Mouse (Mus musculus): ENCODE data around the gene Egln2. TPM values are rescaled to one million over a fixed set of nuclear protein-coding genes. Genes with fewer than 3 reads are reported as not detected.

Gene Egln2
- polyA plus RNA-seq, 1 experiment = 5.2 TPM

DNA sequence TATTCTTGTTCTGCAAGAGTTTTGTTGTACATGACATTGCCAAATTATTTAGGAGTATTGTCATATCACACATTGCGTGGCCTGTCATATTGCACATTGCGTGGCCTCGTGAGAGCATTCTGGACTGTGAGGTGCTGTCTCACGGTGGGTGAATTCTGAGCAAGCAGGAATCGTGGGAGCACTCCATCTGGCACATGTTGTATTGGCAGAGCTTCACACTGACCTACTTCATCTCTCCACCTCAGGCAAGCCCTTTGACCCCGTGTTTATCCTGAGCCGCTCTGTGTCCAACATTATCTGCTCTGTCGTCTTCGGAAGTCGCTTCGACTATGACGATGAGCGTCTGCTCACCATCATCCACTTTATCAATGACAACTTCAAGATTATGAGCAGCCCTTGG, 37.7 kb downstream of the Egln2 start:
- no peaks in the 10 kb centered on the region; the same call in 1 of the 2 replicates for H3K4me1 ChIP-seq (ENCODE audit: control insufficient read depth)
- TF ChIP-seq TAL1 (IDR thresholded peaks at IDR 0.05; ENCODE audit: low read length) (no peak), GATA1 (IDR thresholded peaks at IDR 0.05; ENCODE audit: low read length) (no peak)

DNA sequence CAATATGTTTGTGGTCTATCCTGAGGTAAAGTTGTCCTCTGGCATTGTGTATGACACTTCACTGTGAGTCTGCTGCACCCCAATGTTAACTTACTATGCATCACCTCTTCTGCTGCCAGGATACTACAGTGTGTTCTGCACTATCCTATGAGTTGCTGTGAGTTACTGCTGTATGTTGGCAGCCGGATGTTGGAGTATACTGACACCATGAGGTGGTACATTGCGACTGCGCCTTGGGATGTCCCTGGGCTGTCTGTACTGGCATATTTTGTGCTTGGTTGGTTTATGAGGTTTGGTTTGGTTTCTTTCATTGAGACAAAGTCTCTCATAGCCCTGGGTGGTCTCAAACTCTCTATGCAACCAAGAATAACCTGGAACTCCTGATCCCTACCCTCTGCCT, 38.4 kb downstream of the Egln2 start:
- peaks cover 2% of the 10 kb centered on the region; the same call in 1 of the 2 replicates for H3K9me3 ChIP-seq (ENCODE audit: control insufficient read depth, low read length)
- H3K4me1 ChIP-seq (ENCODE audit: control insufficient read depth) = no peaks in the 10 kb centered on the region; the same call in 1 of the 2 replicates
- no peaks in the 10 kb centered on the region for H3K27me3 ChIP-seq (ENCODE audit: control insufficient read depth)
- no peaks in the 10 kb centered on the region for H3K36me3 ChIP-seq (ENCODE audit: control insufficient read depth)
- TF ChIP-seq GATA1 (IDR thresholded peaks at IDR 0.05; ENCODE audit: low read length) (no peak), TAL1 (IDR thresholded peaks at IDR 0.05; ENCODE audit: low read length) (no peak)
- no peak overlapping the region for H3K4me3 ChIP-seq (replicated peaks)

More for the DNA sequence above, 37.7 kb downstream of the Egln2 start:
- Histone ChIP-seq H3K9me3 (ENCODE audit: control insufficient read depth, low read length) (peaks cover 2% of the 10 kb centered on the region; the same call in 1 of the 2 replicates), H3K4me3 (replicated peaks) (no peak overlapping the region), H3K36me3 (ENCODE audit: control insufficient read depth) (no peaks in the 10 kb centered on the region), H3K27me3 (ENCODE audit: control insufficient read depth) (no peaks in the 10 kb centered on the region)

DNA sequence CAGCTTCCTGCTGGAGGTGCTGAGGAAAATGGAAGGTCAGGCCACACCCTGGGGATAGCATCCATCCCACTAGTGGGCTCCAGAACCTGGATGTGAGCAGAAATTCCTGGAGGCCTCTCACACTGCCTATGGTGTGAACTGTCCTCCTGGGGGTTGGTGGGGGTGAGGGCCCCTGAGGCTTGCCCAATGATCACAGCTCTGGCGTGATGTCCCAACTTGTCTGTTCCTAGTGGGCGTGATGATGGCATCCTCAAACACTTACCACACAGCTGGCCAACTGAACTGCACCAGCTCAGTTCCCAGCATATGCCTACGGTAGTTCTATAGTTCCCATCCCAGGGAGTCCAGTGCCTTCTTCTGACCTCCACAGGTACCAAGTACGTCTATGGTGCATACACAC, 41.6 kb downstream of the Egln2 start:
- Histone ChIP-seq H3K36me3 (ENCODE audit: control insufficient read depth) (no peaks in the 10 kb centered on the region), H3K9me3 (ENCODE audit: control insufficient read depth, low read length) (no peaks in the 10 kb centered on the region), H3K4me1 (ENCODE audit: control insufficient read depth) (no peaks in the 10 kb centered on the region), H3K27me3 (ENCODE audit: control insufficient read depth) (no peaks in the 10 kb centered on the region), H3K4me3 (replicated peaks) (no peak overlapping the region)
- TF ChIP-seq GATA1 (IDR thresholded peaks at IDR 0.05; ENCODE audit: low read length) = no peak
- no peak for TF ChIP-seq TAL1 (IDR thresholded peaks at IDR 0.05; ENCODE audit: low read length)

DNA sequence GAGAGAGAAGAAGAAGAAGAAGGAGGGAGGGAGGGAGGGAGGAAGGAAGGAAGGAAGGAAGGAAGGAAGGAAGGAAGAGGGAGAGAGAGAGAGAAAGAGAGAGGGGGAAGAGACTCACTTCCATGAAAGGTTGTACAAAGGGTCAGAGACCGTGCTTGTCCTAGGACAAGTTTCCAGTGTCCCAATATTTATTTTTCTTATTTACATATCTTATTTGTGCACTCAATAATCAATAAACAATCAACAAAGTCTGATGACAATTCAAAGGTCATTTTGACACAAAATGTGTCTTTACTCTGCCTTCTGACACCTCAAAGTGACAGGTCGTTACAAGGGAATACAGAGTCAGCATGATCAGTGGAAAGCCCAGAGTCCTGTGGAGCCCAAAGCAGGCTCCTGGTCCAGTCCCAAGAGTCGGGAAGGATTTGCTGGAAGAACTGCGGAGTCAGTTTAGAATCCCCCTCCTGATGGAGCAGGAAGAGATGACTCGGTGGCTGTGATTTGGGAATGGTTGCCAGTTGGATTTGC, 42.2 kb downstream of the Egln2 start:
- Histone ChIP-seq H3K4me3 (replicated peaks) (no peak overlapping the region), H3K36me3 (ENCODE audit: control insufficient read depth) (no peaks in the 10 kb centered on the region), H3K4me1 (ENCODE audit: control insufficient read depth) (no peaks in the 10 kb centered on the region), H3K27me3 (ENCODE audit: control insufficient read depth) (no peaks in the 10 kb centered on the region), H3K9me3 (ENCODE audit: control insufficient read depth, low read length) (no peaks in the 10 kb centered on the region)
- TF ChIP-seq GATA1 (IDR thresholded peaks at IDR 0.05; ENCODE audit: low read length) = no peak
- TF ChIP-seq TAL1 (IDR thresholded peaks at IDR 0.05; ENCODE audit: low read length) = no peak

DNA sequence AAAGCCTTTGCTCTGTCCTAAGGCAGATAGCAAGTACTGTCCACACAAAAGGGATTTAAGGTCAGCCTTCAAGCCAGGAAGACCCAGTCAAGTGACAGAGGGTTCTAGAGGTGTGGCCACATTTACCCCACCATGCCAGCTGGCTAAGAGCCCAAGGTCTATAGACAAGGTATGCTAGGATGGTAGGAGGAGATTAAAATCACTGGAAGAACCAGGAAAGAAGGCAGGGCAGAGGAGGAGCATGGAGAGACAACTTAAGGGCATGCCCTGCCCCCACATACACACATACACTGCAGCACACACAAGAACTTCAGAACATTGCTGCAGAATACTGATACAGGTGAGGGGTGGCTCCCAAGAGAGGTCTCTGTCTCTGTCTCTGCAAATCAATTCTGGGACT, 46.9 kb downstream of the Egln2 start, which contains the start of gene Cyp2f2:
Gene Cyp2f2, plus strand, starts transcription at position 234 of the 400 bp plus-strand sequence.
- no peaks in the 10 kb centered on the region for H3K9me3 ChIP-seq (ENCODE audit: control insufficient read depth, low read length)
- no peak within 1 kb of the TSS for H3K4me3 ChIP-seq (replicated peaks)
- no peaks in the 10 kb centered on the region for H3K27me3 ChIP-seq (ENCODE audit: control insufficient read depth)
- H3K4me1 ChIP-seq (ENCODE audit: control insufficient read depth) = no peaks in the 10 kb centered on the region
- no peaks in the 10 kb centered on the region for H3K36me3 ChIP-seq (ENCODE audit: control insufficient read depth)
- TF ChIP-seq GATA1 (IDR thresholded peaks at IDR 0.05; ENCODE audit: low read length) (no peak), TAL1 (IDR thresholded peaks at IDR 0.05; ENCODE audit: low read length) (no peak)

DNA sequence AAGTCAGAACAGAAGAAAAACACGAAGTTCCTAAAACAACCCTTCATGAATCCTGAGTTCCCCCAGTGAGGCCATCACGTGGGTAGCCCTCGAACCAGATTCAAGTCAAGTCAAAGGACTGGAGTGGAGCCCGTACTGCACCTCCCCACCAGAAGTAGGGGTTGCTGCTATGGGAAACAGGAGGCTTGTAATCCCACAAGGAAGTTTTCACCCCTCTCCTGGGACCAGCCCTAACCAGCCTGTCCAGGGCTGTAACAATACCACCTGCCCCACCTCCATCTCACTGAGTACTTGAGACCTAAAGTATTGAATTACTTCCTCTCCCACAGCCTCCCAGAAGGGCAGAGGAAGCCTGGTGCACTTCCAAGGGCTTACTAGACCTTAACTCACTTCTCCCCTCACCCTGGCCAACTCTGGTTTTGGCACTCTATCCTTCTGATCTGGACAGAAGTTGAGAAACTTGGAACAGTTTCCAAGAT, 48.5 kb downstream of the Egln2 start:
- H3K4me3 ChIP-seq (replicated peaks) = no peak overlapping the region
- no peaks in the 10 kb centered on the region for H3K4me1 ChIP-seq (ENCODE audit: control insufficient read depth)
- H3K9me3 ChIP-seq (ENCODE audit: control insufficient read depth, low read length) = no peaks in the 10 kb centered on the region
- no peak for TF ChIP-seq GATA1 (IDR thresholded peaks at IDR 0.05; ENCODE audit: low read length)
- no peak for TF ChIP-seq TAL1 (IDR thresholded peaks at IDR 0.05; ENCODE audit: low read length)
- no peaks in the 10 kb centered on the region for H3K27me3 ChIP-seq (ENCODE audit: control insufficient read depth)
- no peaks in the 10 kb centered on the region for H3K36me3 ChIP-seq (ENCODE audit: control insufficient read depth)

DNA sequence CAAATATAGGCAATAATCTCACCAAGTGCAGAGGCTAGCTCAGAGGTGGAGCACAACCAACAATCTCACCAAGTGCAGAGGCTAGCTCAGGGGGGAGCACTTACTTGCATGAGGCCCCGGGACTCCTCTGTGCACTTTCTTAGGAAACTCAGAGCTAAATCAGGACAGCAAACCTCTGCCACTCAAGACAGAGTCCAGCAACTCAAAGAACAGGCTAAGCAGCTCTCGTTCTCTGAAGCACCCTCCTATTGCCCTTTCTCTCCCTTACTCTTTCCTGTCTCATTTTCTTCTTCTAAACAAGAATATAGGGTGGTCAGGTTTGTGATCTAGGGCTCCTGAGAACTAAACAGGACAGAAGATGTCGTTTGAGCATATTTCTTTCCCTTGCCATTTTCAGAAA, 54.6 kb downstream of the Egln2 start:
- Histone ChIP-seq H3K4me1 (ENCODE audit: control insufficient read depth) (no peaks in the 10 kb centered on the region), H3K9me3 (ENCODE audit: control insufficient read depth, low read length) (peaks cover 4% of the 10 kb centered on the region)
- TF ChIP-seq GATA1 (IDR thresholded peaks at IDR 0.05; ENCODE audit: low read length) = no peak
- TF ChIP-seq TAL1 (IDR thresholded peaks at IDR 0.05; ENCODE audit: low read length) = no peak

DNA sequence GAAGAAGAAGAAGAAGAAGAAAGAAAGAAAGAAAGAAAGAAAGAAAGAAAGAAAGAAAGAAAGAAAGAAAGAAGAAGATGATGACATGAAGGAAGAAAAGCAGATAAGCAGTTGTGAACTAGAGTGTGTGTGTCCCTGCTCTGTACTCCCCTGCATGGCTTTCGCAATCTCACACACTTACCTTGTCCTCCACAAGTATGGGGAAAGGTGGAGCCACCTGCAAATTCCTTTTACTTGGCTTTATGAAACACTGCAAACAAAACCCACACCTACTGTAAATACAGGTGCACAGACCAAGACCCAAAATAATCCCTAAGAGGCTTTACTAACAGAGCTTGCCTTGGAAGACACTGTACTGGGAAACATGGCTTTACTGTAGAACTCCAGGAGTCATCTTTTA, 55.6 kb downstream of the Egln2 start:
- TF ChIP-seq GATA1 (IDR thresholded peaks at IDR 0.05; ENCODE audit: low read length) = no peak
- TF ChIP-seq TAL1 (IDR thresholded peaks at IDR 0.05; ENCODE audit: low read length) = no peak
- Histone ChIP-seq H3K4me1 (ENCODE audit: control insufficient read depth) (no peaks in the 10 kb centered on the region), H3K4me3 (replicated peaks) (no peak overlapping the region)

More for the DNA sequence above, 54.6 kb downstream of the Egln2 start:
- Histone ChIP-seq H3K27me3 (ENCODE audit: control insufficient read depth) (no peaks in the 10 kb centered on the region), H3K4me3 (replicated peaks) (no peak overlapping the region), H3K36me3 (ENCODE audit: control insufficient read depth) (no peaks in the 10 kb centered on the region)

DNA sequence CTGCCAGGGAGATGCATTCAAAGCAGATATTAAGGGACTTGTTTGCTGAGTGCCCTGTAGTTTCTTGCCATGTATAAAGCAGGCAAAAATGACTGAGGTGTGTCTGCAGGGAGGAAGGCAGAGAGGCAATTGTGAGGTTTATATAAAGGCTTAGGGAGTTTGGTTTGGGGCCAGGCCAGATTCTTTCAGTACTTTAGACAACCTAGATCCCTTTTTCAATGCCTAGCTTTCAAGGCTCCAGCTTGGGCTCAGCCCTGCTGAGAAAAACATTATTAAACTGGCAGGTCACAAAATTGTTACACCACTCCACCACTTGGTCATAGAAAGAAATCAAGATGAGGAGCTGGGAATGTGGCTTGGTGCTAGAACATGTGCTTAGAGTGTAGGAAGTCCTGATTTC, 56.3 kb downstream of the Egln2 start:
- H3K27me3 ChIP-seq (ENCODE audit: control insufficient read depth) = no peaks in the 10 kb centered on the region
- no peaks in the 10 kb centered on the region for H3K4me1 ChIP-seq (ENCODE audit: control insufficient read depth)
- H3K36me3 ChIP-seq (ENCODE audit: control insufficient read depth) = no peaks in the 10 kb centered on the region
- peaks cover 4% of the 10 kb centered on the region for H3K9me3 ChIP-seq (ENCODE audit: control insufficient read depth, low read length)
- H3K4me3 ChIP-seq (replicated peaks) = no peak overlapping the region
- TF ChIP-seq GATA1 (IDR thresholded peaks at IDR 0.05; ENCODE audit: low read length) = no peak
- TF ChIP-seq TAL1 (IDR thresholded peaks at IDR 0.05; ENCODE audit: low read length) = no peak

More for the DNA sequence above, 55.6 kb downstream of the Egln2 start:
- Histone ChIP-seq H3K27me3 (ENCODE audit: control insufficient read depth) (no peaks in the 10 kb centered on the region), H3K36me3 (ENCODE audit: control insufficient read depth) (no peaks in the 10 kb centered on the region), H3K9me3 (ENCODE audit: control insufficient read depth, low read length) (peaks cover 4% of the 10 kb centered on the region)

Other genes with a start within 250 kb of the Egln2 start
- 0.02 TPM in 1 of 2 replicates, not detected in the other for gene Cyp2a22, start 227.4 kb downstream of the Egln2 start, polyA plus RNA-seq (2012)
- not detected in 2 replicates for gene Cyp2a12, start 137.7 kb downstream of the Egln2 start, polyA plus RNA-seq (2012)
- not detected in 2 replicates for gene Cyp2f2, start 46.9 kb downstream of the Egln2 start, polyA plus RNA-seq (2012)
- gene Cyp2t4, start 13.1 kb downstream of the Egln2 start, polyA plus RNA-seq (2012) = not detected in 2 replicates
- 12.0 and 13.5 TPM in 2 replicates for gene Rab4b, start 12.1 kb upstream of the Egln2 start, polyA plus RNA-seq (2012)
- 0.07 TPM in 1 of 2 replicates, not detected in the other for gene Gm21983, start 14.3 kb upstream of the Egln2 start, polyA plus RNA-seq (2012)
- not detected in 2 replicates for gene Mia, start 14.4 kb upstream of the Egln2 start, polyA plus RNA-seq (2012)
- 0.16 and 0.19 TPM in 2 replicates for gene BC024978, start 29.0 kb upstream of the Egln2 start, polyA plus RNA-seq (2012)
- 33.0 and 34.3 TPM in 2 replicates for gene Snrpa, start 29.5 kb upstream of the Egln2 start, polyA plus RNA-seq (2012)
- 0.12 TPM in 2 replicates for gene Itpkc, start 61.9 kb upstream of the Egln2 start, polyA plus RNA-seq (2012)
- 2.7 and 2.8 TPM in 2 replicates for gene Coq8b, start 66.2 kb upstream of the Egln2 start, polyA plus RNA-seq (2012)
- 0.09 and 0.19 TPM in 2 replicates for gene Numbl, start 91.6 kb upstream of the Egln2 start, polyA plus RNA-seq (2012)
- gene Ltbp4, start 170.9 kb upstream of the Egln2 start, polyA plus RNA-seq (2012) = 0.01 and 0.03 TPM in 2 replicates
- 13.0 and 15.9 TPM in 2 replicates for gene Shkbp1, start 189.2 kb upstream of the Egln2 start, polyA plus RNA-seq (2012)
- not detected in 2 replicates for gene Gm20479, start 190.6 kb upstream of the Egln2 start, polyA plus RNA-seq (2012)

Measured in erythroblast, embryonic 14.5 days (primary cell).